Mouse (Mus musculus) midbrain, postnatal 0 days (tissue): ENCODE measurements around the gene Rbm34. TPM values are rescaled to one million over a fixed set of nuclear protein-coding genes. Genes with fewer than 3 reads are reported as not detected.
"Not testable (repeated sequence)": the region's sequence is repeated elsewhere in the genome, so short reads cannot be mapped to it uniquely, and the experiment has no call there.

Source experiments
- ATAC-seq: fragments of 200-750 bp; cut with Nextera tagmentation; 2 replicates; pipeline ENCODE4 v1.8.0; 2017; ENCODE audit warnings: moderate number of reproducible peaks, mild to moderate bottlenecking, moderate TSS enrichment, moderate library complexity; ENCODE audit not compliant: low FRiP score
- DNase-seq: peaks from one replicate; pipeline ENCODE4 v3.0.0-alpha.2; 2015; ENCODE audit warnings: low spot score
- H3K27ac ChIP-seq: fragments of 300-500 bp; sonication (generic); 2 replicates; pipeline ENCODE4 v1.5.1; 2014; ENCODE audit warnings: low read depth, mild to moderate bottlenecking, low read length, mixed read lengths
- H3K27me3 ChIP-seq: fragments of 300-500 bp; sonication (generic); 2 replicates; pipeline ENCODE4 v1.6.1; 2014; ENCODE audit warnings: low read length, control low read depth, mixed read lengths; ENCODE audit not compliant: insufficient read depth
- H3K36me3 ChIP-seq: fragments of 300-500 bp; sonication (generic); 2 replicates; pipeline ENCODE4 v1.6.1; 2014; ENCODE audit warnings: low read length, control low read depth, mixed read lengths; ENCODE audit not compliant: insufficient read depth
- H3K4me1 ChIP-seq: fragments of 300-500 bp; sonication (generic); 2 replicates; pipeline ENCODE4 v1.6.1; 2014; ENCODE audit warnings: mild to moderate bottlenecking, control low read depth, antibody characterized with exemption, low read length, mixed read lengths; ENCODE audit not compliant: insufficient read depth
- H3K4me2 ChIP-seq: fragments of 300-500 bp; sonication (generic); 2 replicates; pipeline ENCODE4 v1.6.1; 2014; ENCODE audit warnings: low read depth, mild to moderate bottlenecking, low read length, mixed read lengths; ENCODE audit not compliant: poor library complexity, severe bottlenecking
- H3K4me3 ChIP-seq: fragments of 300-500 bp; sonication (generic); 2 replicates; pipeline ENCODE4 v1.5.1; 2014; ENCODE audit warnings: low read depth, mild to moderate bottlenecking, low read length, moderate library complexity
- H3K9ac ChIP-seq: fragments of 300-500 bp; sonication (generic); replicated peaks from 2 replicates; pipeline ENCODE4 v1.6.1; 2014; ENCODE audit warnings: mild to moderate bottlenecking, low read length, moderate library complexity, mixed read lengths; ENCODE audit not compliant: poor library complexity, severe bottlenecking
- H3K9me3 ChIP-seq: fragments of 300-500 bp; sonication (generic); 2 replicates; pipeline ENCODE4 v1.6.1; 2016; ENCODE audit warnings: low read length, control low read depth
- CTCF ChIP-seq: IDR thresholded peaks from 2 replicates; pipeline ENCODE4 v1.5.1; 2016; ENCODE audit warnings: antibody characterized with exemption, mild to moderate bottlenecking
- WGBS: fragments of 180-500 bp; shearing (Covaris S2); extraction: QIAGEN DNeasy Blood & Tissue Kit; methylation state at CpG from one replicate; pipeline ENCODE4 v1.1.7; 2014; 5-methylcytosine and 5-hydroxymethylcytosine counted together
- polyA plus RNA-seq: library from polyadenylated mRNA; unstranded; fragments of >200 nt; fragmentation: Nextera tagmentation; extraction: Ambion mirVana; gene quantifications from 2 replicates; pipeline ENCODE4 v1.2.1, GENCODE M21; 2015
- total RNA-seq: library from RNA; depleted of rRNA; stranded (reverse); fragments of >200 nt; gene quantifications from 2 replicates; pipeline ENCODE4 v1.2.3, GENCODE M21; 2014

Rbm34 gene
- total and polyA plus RNA-seq, 2 experiments from 2014 or later = 16.2 to 32.7 TPM

DNA sequence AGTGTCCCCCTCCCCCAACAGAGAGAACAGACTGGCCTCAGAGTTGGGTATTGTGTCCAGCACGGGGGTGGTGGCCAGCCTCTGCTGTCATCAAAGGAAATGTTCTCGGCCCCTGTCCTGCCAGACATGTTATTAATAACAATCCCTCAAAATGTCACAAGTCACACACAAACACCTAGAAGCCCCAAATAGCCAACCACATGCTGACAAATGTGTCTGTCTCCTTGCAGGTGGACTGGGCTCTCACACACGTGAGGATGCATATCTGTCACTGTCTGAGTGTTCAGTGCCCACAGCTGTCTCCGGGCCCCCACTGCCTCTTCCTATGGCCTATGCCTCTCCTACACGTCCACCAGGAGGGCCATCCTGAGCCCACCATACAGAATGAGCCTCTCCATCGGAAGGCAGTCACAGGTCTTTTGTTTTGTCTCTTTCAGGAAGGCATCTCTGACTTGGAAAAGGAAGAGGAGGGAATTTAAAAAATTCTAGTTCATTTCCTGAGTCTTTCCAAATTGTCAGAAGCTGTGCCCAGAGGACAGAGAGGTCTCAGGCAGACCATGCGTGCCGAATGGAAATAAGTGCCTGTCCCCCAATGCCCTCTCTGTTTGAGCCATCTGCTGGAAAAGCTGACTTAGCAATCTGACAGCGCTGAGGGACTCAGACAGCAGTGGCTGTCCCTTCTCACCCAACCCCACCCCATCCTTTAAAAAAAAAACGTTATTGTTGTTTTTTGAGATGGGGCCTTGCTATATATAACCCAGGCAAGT lies 56.1 kb downstream of the Rbm34 start:
- no peaks in the 10 kb centered on the region for H3K27me3 ChIP-seq
- no peak for DNase-seq
- no peak overlapping the region for H3K4me2 ChIP-seq
- no peaks in the 10 kb centered on the region for H3K9me3 ChIP-seq
- no peaks in the 10 kb centered on the region for H3K36me3 ChIP-seq
- no peak overlapping the region for H3K9ac ChIP-seq
- H3K4me1 ChIP-seq = no peaks in the 10 kb centered on the region
- WGBS = 45% methylated on average over 10 of the region's 10 CpGs
- H3K27ac ChIP-seq = no peak overlapping the region
- no peak for ATAC-seq
- H3K4me3 ChIP-seq = no peak overlapping the region
- TF ChIP-seq CTCF = no peak

DNA sequence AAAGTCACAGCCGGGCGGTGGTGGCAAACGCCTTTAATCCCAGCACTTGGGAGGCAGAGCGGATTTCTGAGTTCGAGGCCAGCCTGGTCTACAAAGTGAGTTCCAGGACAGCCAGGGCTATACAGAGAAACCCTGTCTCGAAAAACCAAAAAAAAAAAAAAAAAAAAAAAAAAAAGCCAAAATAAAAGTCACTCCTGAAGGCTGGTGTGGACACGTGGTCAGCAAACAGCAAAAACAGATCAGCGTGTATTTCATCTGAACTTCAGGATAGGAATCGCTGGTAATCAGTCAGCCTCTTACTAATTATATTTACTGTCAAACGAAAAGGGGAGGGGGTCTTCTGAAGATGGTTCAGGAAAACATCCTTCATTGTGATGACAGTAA lies 56.8 kb downstream of the Rbm34 start:
- H3K4me2 ChIP-seq = not testable (repeated sequence)

DNA sequence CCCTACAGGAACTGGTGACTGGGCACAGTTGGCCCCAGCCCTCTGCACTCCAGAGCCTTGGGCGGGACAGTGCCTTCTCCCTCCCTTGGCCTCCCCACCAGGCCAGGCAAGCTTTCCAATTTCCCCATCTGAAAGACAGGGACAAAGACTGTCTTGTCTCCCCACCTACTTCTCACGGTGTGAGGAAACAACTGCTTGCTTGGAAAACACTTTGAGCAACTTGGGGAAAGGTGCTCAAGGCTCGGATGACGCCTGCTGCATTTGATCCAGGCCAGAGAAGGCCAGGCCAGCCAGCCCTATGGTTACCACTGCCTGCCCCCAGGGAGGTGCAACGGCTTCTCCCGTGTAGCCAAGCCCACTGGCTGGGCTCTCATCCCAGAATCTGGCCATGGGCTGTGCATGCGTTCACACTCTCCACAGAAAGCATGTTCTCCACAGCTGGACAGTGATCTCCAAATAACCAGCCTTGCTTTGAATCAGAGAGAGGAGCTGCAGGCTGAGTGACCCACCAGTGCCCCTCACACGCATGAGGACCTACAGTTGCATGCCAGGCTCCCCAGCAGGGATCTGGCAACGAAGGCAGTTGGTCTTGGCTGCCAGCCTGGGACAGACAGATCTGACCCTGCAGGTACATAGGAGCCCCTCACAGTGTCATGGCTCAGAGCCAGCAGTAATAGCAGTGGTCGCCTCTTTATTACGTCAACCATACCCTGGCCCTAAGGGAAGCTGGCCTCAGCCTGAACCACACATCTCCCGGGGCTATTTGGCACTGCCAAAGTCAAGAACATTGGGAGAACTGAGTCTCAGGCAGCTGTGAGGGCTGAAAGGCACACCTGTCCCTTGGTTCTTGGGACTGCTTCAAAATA lies 57.4 kb downstream of the Rbm34 start:
- no peak overlapping the region for H3K4me2 ChIP-seq
- no peak overlapping the region for H3K27ac ChIP-seq
- no peaks in the 10 kb centered on the region for H3K9me3 ChIP-seq
- no peaks in the 10 kb centered on the region for H3K36me3 ChIP-seq
- no peak overlapping the region for H3K9ac ChIP-seq
- H3K27me3 ChIP-seq = no peaks in the 10 kb centered on the region
- no peaks in the 10 kb centered on the region for H3K4me1 ChIP-seq
- no peak for TF ChIP-seq CTCF
- 0 out of 2 replicates have a peak, but pooled peaks have one; percentile 20 for ATAC-seq
- H3K4me3 ChIP-seq = no peak overlapping the region
- peak; percentile 75 for DNase-seq
- WGBS = 52% methylated on average over 12 of the region's 12 CpGs

More for the DNA sequence above, 56.8 kb downstream of the Rbm34 start:
- not testable (repeated sequence) for H3K9me3 ChIP-seq, H3K27me3 ChIP-seq, H3K4me3 ChIP-seq, ATAC-seq, H3K36me3 ChIP-seq, H3K4me1 ChIP-seq, H3K9ac ChIP-seq, H3K27ac ChIP-seq, DNase-seq
- WGBS = 75% methylated on average over 10 of the region's 10 CpGs

DNA sequence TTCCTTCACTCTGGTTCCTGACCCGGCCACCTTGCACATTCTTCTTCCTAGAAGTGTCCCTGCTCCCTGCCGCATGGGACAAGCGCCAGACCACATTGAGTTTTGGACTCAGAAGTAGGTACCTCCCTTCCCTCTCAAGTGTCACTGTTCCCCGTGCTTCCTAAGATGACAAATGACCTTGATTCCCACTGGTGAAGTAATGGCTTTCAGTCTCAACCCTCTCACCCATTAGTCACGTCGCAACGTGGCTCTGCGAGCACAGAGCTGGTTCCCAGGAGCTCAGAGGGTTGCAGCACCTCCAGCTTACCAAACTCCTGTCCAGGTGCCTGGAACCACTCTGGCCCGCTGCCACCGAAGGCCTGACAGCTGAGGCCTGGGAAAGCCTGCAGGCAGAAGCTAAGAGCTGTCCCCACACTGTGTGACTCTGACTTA lies 61.5 kb downstream of the Rbm34 start:
- H3K4me3 ChIP-seq = no peak overlapping the region
- no peak for TF ChIP-seq CTCF
- no peaks in the 10 kb centered on the region for H3K4me1 ChIP-seq
- ATAC-seq (no peak), DNase-seq (peak; percentile 40)
- H3K27me3 ChIP-seq = no peaks in the 10 kb centered on the region; the same call in 1 of the 2 replicates
- H3K9ac ChIP-seq = no peak overlapping the region
- no peaks in the 10 kb centered on the region for H3K9me3 ChIP-seq
- no peak overlapping the region for H3K4me2 ChIP-seq
- H3K36me3 ChIP-seq = no peaks in the 10 kb centered on the region
- WGBS = 81% methylated on average over 10 of the region's 10 CpGs
- H3K27ac ChIP-seq = no peak overlapping the region

DNA sequence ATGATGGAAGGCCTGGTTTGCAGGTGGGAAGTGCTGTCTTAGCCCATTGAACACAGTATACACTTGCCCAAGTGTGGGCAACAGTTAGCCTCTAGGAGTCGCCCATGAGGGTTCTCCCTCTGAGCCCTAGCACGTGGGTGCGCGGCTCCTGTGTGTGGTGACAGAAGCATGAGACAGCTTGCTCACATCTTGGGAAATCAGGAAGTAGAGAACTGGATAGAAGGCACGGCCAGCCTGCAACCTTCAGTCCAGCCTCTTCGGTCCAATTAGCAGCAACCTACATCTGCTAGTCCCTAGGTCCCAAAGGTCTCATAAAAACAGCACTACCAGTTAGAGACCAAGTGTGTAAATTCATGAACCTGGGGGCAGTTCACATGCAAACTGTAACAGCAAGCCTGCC lies 62.1 kb downstream of the Rbm34 start:
- H3K4me2 ChIP-seq = no peak overlapping the region
- ATAC-seq = no peak
- 84% methylated on average over 6 of the region's 6 CpGs for WGBS

DNA sequence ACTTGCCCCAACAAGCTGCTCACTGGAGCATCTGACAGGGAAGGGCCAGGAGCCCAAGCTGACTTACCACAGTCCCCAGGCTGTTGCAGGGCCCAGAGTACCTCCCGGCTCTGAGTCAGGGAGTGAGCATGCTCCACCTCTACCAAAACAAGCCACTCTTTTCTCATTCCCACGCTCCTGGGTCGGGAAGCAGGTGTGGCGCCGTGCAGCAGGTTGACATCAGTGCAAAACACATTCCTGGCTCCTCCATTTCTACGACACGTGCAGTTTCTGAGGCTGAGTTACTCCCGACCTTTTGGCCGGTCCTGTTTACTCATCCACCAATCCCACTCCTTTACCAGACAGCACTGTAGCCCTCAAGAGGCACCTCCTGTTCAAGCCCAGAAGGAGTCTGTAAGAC lies 62.9 kb downstream of the Rbm34 start:
- H3K4me2 ChIP-seq = no peak overlapping the region
- no peaks in the 10 kb centered on the region for H3K36me3 ChIP-seq
- no peaks in the 10 kb centered on the region for H3K9me3 ChIP-seq
- no peaks in the 10 kb centered on the region; the same call in 1 of the 2 replicates for H3K27me3 ChIP-seq
- 88% methylated on average over 9 of the region's 9 CpGs for whole genome bisulfite sequencing
- no peak overlapping the region for H3K9ac ChIP-seq
- no peak overlapping the region for H3K4me3 ChIP-seq
- no peak for TF ChIP-seq CTCF
- H3K27ac ChIP-seq = no peak overlapping the region
- ATAC-seq (no peak), DNase-seq (no peak)
- H3K4me1 ChIP-seq = no peaks in the 10 kb centered on the region

More for the DNA sequence above, 62.1 kb downstream of the Rbm34 start:
- Histone ChIP-seq H3K27ac (no peak overlapping the region), H3K36me3 (no peaks in the 10 kb centered on the region), H3K27me3 (no peaks in the 10 kb centered on the region; the same call in 1 of the 2 replicates), H3K9ac (no peak overlapping the region), H3K4me3 (no peak overlapping the region), H3K9me3 (no peaks in the 10 kb centered on the region), H3K4me1 (no peaks in the 10 kb centered on the region)
- TF ChIP-seq CTCF = no peak
- DNase-seq = no peak
